Mouse (Mus musculus): ENCODE results near the gene Snx15.

Snx15 gene

GRCm38 (mm10) chr19:6118677-6119185 lies 9.4 kb downstream of the Snx15 start:
- no peak for DNase-seq

GRCm38 (mm10) chr19:6117986-6118676 lies 10.0 kb downstream of the Snx15 start, which contains the start of gene Sac3d1:
Gene Sac3d1 (minus strand): TSS chr19:6118650.
- DNase-seq: peak; percentile 83

- no peak for DNase-seq
Observed at GRCm38 (mm10) chr19:6117346-6117985, 10.6 kb downstream of the Snx15 start.

- DNase-seq: no peak
Observed at GRCm38 (mm10) chr19:6116113-6116850, 11.8 kb downstream of the Snx15 start.

- DNase-seq: no peak
Observed at GRCm38 (mm10) chr19:6113116-6113515, 15.0 kb downstream of the Snx15 start.

GRCm38 (mm10) chr19:6105586-6105985 lies 22.5 kb downstream of the Snx15 start, which contains the start of gene Naaladl1:
Gene Naaladl1 (plus strand): TSS chr19:6105782.
- no peak for DNase-seq

- no peak for DNase-seq
Observed at GRCm38 (mm10) chr19:6104476-6104875, 23.6 kb downstream of the Snx15 start.

GRCm38 (mm10) chr19:6102169-6102853 lies 25.8 kb downstream of the Snx15 start:
- DNase-seq: no peak

- no peak for DNase-seq
Observed at GRCm38 (mm10) chr19:6101186-6101585, 26.9 kb downstream of the Snx15 start.

GRCm38 (mm10) chr19:6097847-6098246 lies 30.3 kb downstream of the Snx15 start:
- no peak for DNase-seq

GRCm38 (mm10) chr19:6094119-6094518 lies 34.0 kb downstream of the Snx15 start, which contains the start of gene AC131692.1:
Gene AC131692.1 (plus strand): TSS chr19:6094419.
- DNase-seq: no peak

- no peak for DNase-seq
Observed at GRCm38 (mm10) chr19:6088841-6089240, 39.3 kb downstream of the Snx15 start.

GRCm38 (mm10) chr19:6085417-6085879 lies 42.7 kb downstream of the Snx15 start:
- DNase-seq: no peak

- peak; percentile 96 for DNase-seq
Observed at GRCm38 (mm10) chr19:6084478-6085248, 43.4 kb downstream of the Snx15 start, which contains the start of the genes Zfpl1 and Cdca5. Gene Zfpl1 (minus strand): TSS chr19:6084956. Gene Cdca5 (plus strand): TSS chr19:6084983.

GRCm38 (mm10) chr19:6082156-6082555 lies 45.9 kb downstream of the Snx15 start, which contains the start of gene Gm28374:
Gene Gm28374 (minus strand): TSS chr19:6082256.
- no peak for DNase-seq

- DNase-seq: no peak
Observed at GRCm38 (mm10) chr19:6079983-6080480, 48.1 kb downstream of the Snx15 start, which contains the start of gene Tmem262. Gene Tmem262 (plus strand): TSS chr19:6080033.

GRCm38 (mm10) chr19:6076564-6077393 lies 51.3 kb downstream of the Snx15 start, which contains the start of gene Vps51:
Gene Vps51 (minus strand): TSS chr19:6077231.
- DNase-seq: peak; percentile 84

- no peak for DNase-seq
Observed at GRCm38 (mm10) chr19:6073889-6074288, 54.2 kb downstream of the Snx15 start.

- peak; percentile 9 for DNase-seq
Observed at GRCm38 (mm10) chr19:6071261-6071660, 56.8 kb downstream of the Snx15 start.

GRCm38 (mm10) chr19:6070571-6071250 lies 57.4 kb downstream of the Snx15 start:
- DNase-seq: no peak

Data from cerebellum, adult 8-10 months (tissue).